Mouse (Mus musculus) T-helper 1 cell (primary cell): Measurements from ENCODE around the gene Smco1.

Experiments used
- in situ Hi-C: fragments of 300-600 bp; cut with MboI, MseI; formaldehyde crosslinking; loops from one replicate; pipeline ENCODE4 v1.15.1; 2025; ENCODE audit warnings: high pct_unique_total_duplicates

Gene Smco1

DNA sequence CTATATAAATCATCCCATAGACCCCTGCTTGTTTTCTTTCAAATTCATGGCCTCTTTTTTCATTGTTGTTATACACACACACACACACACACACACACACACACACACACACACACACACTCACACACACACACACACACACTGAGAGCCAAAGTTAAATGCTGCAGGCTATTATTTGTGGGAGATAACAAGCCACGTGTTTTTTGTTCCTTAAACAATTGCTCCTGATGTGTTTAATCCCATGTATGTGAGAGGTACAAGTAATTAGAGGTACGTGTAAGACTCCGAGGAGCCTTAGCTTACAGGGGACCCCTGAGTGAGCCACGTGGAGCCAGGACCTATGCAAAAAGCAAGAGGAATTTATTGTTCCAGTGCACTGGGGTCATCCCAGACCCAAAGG, 40.7 kb downstream of the Smco1 start:
- in situ Hi-C loops = no loop called here

DNA sequence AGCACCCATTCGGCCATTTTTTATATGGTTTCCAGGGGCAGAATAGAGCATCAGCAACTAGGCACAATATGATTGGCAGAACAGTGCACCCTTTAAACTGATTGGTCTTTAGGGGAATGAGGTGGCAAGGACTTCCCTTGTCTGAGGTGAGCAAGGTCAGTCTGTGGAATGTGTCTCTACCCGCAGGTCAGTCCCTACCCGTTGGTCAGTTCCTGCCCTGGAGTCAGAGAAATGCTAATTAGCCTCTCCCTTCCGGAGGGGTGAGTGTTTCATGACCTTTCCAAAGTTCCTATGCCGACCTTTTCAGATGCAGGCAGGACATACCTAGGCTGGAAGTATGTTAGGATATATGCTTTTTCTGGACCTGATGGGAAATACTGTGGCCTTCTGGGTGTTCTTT, 41.1 kb downstream of the Smco1 start:
- in situ Hi-C loops = no loop called here

DNA sequence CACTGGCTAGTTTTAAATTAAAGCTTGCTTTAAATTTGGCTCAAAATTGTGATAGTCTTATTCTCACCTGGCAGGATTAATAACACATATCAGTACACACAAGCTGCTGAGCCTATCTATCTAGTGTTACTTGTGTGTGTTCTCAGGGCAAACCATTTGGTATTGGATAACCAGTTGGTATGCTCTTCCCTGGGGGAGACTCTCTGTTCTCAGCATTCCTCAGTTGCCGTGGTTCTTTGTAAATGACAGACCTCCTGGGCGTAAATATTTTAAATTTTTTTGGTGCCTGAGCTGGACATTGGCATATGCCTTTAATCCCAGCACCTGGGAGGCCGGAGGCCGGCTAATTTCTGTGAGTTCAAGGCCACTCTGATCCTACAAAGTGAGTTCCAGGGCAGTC, 41.6 kb downstream of the Smco1 start:
- in situ Hi-C loops = no loop called here

GRCm38 (mm10) chr16:32316601-32317000, 45.3 kb downstream of the Smco1 start:
- in situ Hi-C loops = no loop called here

- in situ Hi-C loops = no loop called here
These were observed 52.7 kb downstream of the Smco1 start for GRCm38 (mm10) chr16:32323953-32324352.
